Mouse (Mus musculus): Measurements from ENCODE around the gene Zfp689.

DNA sequence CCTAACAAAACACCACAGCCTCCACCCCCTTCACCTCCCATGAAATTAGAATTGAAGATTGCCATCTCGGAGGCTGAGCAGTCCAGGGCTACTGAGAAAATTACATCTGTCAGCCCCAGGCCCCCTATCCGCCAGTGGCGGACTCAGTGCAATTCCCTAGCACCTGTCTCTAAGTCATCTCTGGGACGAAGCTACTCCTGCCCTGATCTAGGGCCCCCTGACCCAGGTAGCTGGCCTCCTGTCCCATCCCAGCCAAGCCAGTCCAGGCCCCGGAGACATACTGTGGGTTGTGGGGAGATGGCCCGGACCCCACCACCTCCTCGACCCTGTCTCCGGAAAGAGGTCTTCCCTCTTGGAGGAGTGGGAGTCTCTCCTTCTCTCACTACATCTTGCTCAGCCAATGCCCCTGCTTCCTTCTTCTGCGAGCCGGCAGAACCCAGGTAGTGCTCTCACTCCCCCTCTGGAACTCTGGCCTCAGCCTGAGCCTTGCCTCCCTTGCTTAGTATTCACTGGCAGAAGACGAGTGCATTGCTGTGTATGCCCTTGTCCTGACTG is 26.3 kb upstream of the Zfp689 start:
- no peak for TF ChIP-seq CTCF (conservative IDR thresholded peaks at IDR 0.05; ENCODE audit: low read length)
- TF ChIP-seq POU5F1 (IDR thresholded peaks at IDR 0.05; ENCODE audit: borderline replicate concordance, low read length), result no peak
